Mouse (Mus musculus): ENCODE results near the gene Ptprr.

DNA sequence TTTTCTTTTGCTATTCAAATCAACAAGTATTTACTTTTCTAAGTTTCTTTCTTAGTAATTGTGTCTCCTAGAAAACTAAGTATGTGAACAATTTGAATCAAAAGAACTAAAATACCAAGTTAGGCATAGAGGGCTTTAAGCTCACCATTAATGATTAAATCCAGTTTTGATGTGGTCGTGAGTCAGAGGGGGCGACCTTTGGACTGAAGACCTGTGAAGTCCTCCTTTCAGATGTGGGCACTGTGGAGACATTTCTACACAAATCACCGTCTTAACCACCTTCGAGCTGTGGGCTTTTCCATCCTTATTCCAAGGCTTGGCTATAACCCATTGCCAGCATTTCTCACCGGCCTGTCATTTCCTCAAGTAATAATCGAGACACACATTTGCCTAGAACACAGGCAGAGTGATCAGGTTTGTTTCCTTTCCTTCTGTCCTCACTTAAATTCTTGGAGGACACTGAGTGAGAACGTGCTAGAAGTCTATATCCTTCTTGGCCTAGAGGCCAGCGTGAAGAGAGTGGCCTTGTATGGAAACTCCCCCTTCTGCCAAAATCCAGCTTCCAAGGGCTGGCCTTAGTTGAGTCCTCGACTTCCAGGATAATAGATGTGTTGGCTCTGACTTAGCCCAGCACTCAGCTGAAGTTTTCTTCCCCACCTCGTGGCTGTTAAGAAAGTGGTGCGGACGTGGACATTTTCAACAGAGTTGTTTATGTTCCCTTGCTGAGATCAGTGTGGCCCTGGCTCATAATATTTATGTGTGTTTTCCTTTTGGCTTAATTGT lies 202.5 kb downstream of the Ptprr start:
- TF ChIP-seq CTCF (IDR thresholded peaks at IDR 0.05; ENCODE audit: low read depth, low read length) = no peak
- TF ChIP-seq POLR2A (IDR thresholded peaks at IDR 0.05; ENCODE audit: extremely low read depth, insufficient read depth, low read length) = no peak
